13 mouse cellular contexts compared by ENCODE assay signal in the genomic region with DNA sequence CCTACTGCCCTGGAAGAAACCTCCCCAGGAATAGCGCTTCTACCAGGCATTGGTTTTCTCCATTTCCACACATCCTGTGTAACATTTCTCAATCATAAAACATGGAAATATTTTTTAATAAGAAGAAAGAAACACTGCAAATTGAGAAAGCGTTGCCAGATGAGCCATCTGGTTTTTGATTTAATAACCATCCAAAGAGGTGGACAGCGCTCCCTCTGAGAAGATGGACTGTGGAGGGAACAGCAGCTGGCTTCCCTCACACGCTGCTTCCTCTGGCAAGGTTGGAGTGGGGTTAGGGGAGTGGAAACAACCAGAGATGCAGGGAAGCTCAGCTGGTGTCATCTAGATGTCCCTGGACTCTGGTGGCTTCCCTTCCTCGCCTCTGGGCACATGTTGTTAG.
A peak's percentile ranks its signal among the peaks of the same experiment; 100 is the strongest.
DNase-seq lines count a peak whose midpoint lies in the region; TF ChIP-seq lines count a peak whose summit lies in the region.
"Had no signal": no experiment of that assay in that cellular context is flagged by ENCODE, and none has a peak within 500 bp of the region (broad histone marks: within the 10 kb centered on the region; RNA-seq: fewer than 3 reads in every experiment).

No protein-coding gene starts in this region.

- intact Hi-C loops in gastrocnemius, adult 2 months (cut with DNase I): no loop called here
- intact Hi-C loops in gastrocnemius, postnatal 36 days (cut with DNase I): no loop called here

- no peak overlapping the region for H3K27ac ChIP-seq in gastrocnemius, adult 2 months
- H3K27ac ChIP-seq: embryonic facial prominence, embryonic 13.5 days; forebrain, embryonic 13.5 days had no signal

- DNase-seq in gastrocnemius, adult 2 months: no peak
- DNase-seq in gastrocnemius, postnatal 36 days: no peak
- peak; percentile 27 for DNase-seq in MN1 (ENCODE audit: low spot score)
- DNase-seq in kidney, adult 9 months: peak; percentile 8
- DNase-seq in lung, postnatal 10 days: peak; percentile 62
- DNase-seq in thymus, postnatal 14 days: no peak
- DNase-seq in right cerebral cortex, postnatal 36 days (ENCODE audit: low spot score in 2 of 2): no peak
- DNase-seq in Muller cell, postnatal 12 days (ENCODE audit: inconsistent ontology term): no peak
- DNase-seq: cerebellum, adult 9-11 months; thymus, postnatal 4 days had no signal

- no peak overlapping the region for H3K4me3 ChIP-seq in gastrocnemius, adult 2 months
- H3K4me3 ChIP-seq: embryonic facial prominence, embryonic 13.5 days; forebrain, embryonic 13.5 days; heart, embryonic 13.5 days had no signal

- TF ChIP-seq CTCF in gastrocnemius, adult 2 months (IDR thresholded peaks at IDR 0.05): peak; percentile 17; the same call in 1 of the 2 replicates

Comparison
In these comparisons a context has a peak if more than half of its experiments do, and no peak if none do; other contexts are left out.
1. DNase-seq: peak in MN1 (single experiment), kidney, adult 9 months (single experiment) and lung, postnatal 10 days (single experiment); none in gastrocnemius, adult 2 months (single experiment), gastrocnemius, postnatal 36 days (0 of 2), thymus, postnatal 14 days (single experiment), right cerebral cortex, postnatal 36 days (0 of 2) and Muller cell, postnatal 12 days (single experiment).